Mouse (Mus musculus) lung, postnatal 0 days (tissue): ENCODE results near the gene Slc9a1. TPM values are rescaled to one million over a fixed set of nuclear protein-coding genes. Genes with fewer than 3 reads are reported as not detected.

ENCODE experiments used
- ATAC-seq: fragments of 200-750 bp; cut with Nextera tagmentation; 2 replicates; pipeline ENCODE4 v1.8.0; 2017; ENCODE audit warnings: moderate library complexity
- DNase-seq: peaks from one replicate; pipeline ENCODE4 v3.0.0-alpha.2; 2016; ENCODE audit warnings: low spot score
- H3K27ac ChIP-seq: fragments of 300-500 bp; sonication (generic); 2 replicates; pipeline ENCODE4 v1.5.1; 2014; ENCODE audit warnings: antibody characterized with exemption, mild to moderate bottlenecking, low read length, mixed read lengths
- H3K27me3 ChIP-seq: fragments of 300-500 bp; sonication (generic); replicated peaks from 2 replicates; pipeline ENCODE4 v1.6.1; 2014; ENCODE audit warnings: low read length, mixed read lengths; ENCODE audit not compliant: insufficient read depth
- H3K36me3 ChIP-seq: fragments of 300-500 bp; sonication (generic); 2 replicates; pipeline ENCODE4 v1.6.1; 2014; ENCODE audit warnings: low read length, mixed read lengths; ENCODE audit not compliant: insufficient read depth
- H3K4me1 ChIP-seq: fragments of 300-500 bp; sonication (generic); 2 replicates; pipeline ENCODE4 v1.6.1; 2014; ENCODE audit warnings: antibody characterized with exemption, low read depth, low read length, mixed read lengths; ENCODE audit not compliant: insufficient read depth
- H3K4me2 ChIP-seq: fragments of 300-500 bp; sonication (generic); replicated peaks from 2 replicates; pipeline ENCODE4 v1.6.1; 2014; ENCODE audit warnings: low read depth, mild to moderate bottlenecking, low read length, moderate library complexity, mixed read lengths
- H3K4me3 ChIP-seq: fragments of 300-500 bp; sonication (generic); 2 replicates; pipeline ENCODE4 v1.5.1; 2014; ENCODE audit warnings: low read depth, low read length
- H3K9ac ChIP-seq: fragments of 300-500 bp; sonication (generic); replicated peaks from 2 replicates; pipeline ENCODE4 v1.6.1; 2014; ENCODE audit warnings: low read depth, mild to moderate bottlenecking
- H3K9me3 ChIP-seq: fragments of 300-500 bp; sonication (generic); 2 replicates; pipeline ENCODE4 v1.6.1; 2016; ENCODE audit warnings: low read length, mixed read lengths
- CTCF ChIP-seq: IDR thresholded peaks from 2 replicates; pipeline ENCODE4 v1.5.1; 2016; ENCODE audit warnings: antibody characterized with exemption, mild to moderate bottlenecking
- EP300 ChIP-seq: IDR thresholded peaks from 2 replicates; pipeline ENCODE4 v1.6.1; 2016; ENCODE audit warnings: antibody characterized with exemption, mild to moderate bottlenecking, control low read depth
- WGBS: fragments of 180-500 bp; shearing (Covaris S2); extraction: QIAGEN DNeasy Blood & Tissue Kit; methylation state at CpG from one replicate; pipeline ENCODE4 v1.1.7; 2014; 5-methylcytosine and 5-hydroxymethylcytosine counted together
- polyA plus RNA-seq: library from polyadenylated mRNA; unstranded; fragments of >200 nt; fragmentation: Nextera tagmentation; extraction: Ambion mirVana; gene quantifications from 2 replicates; pipeline ENCODE4 v1.2.1, GENCODE M21; 2015

Gene Slc9a1
- polyA plus RNA-seq, 1 experiment from 2014 or later, result 6.0 TPM

GRCm38 (mm10) chr4:133379861-133380260 lies 10.4 kb downstream of the Slc9a1 start:
- H3K4me1 ChIP-seq, result peaks cover 13% of the 10 kb centered on the region
- H3K4me3 ChIP-seq, result no peak overlapping the region
- no peak overlapping the region for H3K4me2 ChIP-seq
- 46% methylated on average over 3 of the region's 3 CpGs for WGBS
- DNase-seq, result no peak
- no peaks in the 10 kb centered on the region for H3K27me3 ChIP-seq
- H3K9me3 ChIP-seq, result no peaks in the 10 kb centered on the region
- H3K36me3 ChIP-seq, result no peaks in the 10 kb centered on the region
- H3K9ac ChIP-seq, result no peak overlapping the region
- no peak for ATAC-seq
- H3K27ac ChIP-seq, result peak overlapping the region; percentile 38; the same call in 1 of the 2 replicates
- TF ChIP-seq EP300, result no peak
- TF ChIP-seq CTCF, result no peak

- ATAC-seq, result no peak
- no peak overlapping the region for H3K9ac ChIP-seq
- peaks cover 13% of the 10 kb centered on the region for H3K4me1 ChIP-seq
- no peak overlapping the region for H3K4me3 ChIP-seq
- H3K36me3 ChIP-seq, result no peaks in the 10 kb centered on the region
- no peaks in the 10 kb centered on the region for H3K27me3 ChIP-seq
- TF ChIP-seq CTCF (no peak), EP300 (no peak)
- no peak for DNase-seq
- WGBS, result 70% methylated on average over 6 of the region's 6 CpGs
- H3K4me2 ChIP-seq, result no peak overlapping the region
- H3K27ac ChIP-seq, result no peak overlapping the region
- no peaks in the 10 kb centered on the region for H3K9me3 ChIP-seq
Observed at GRCm38 (mm10) chr4:133380532-133380931, 11.0 kb downstream of the Slc9a1 start.

GRCm38 (mm10) chr4:133381141-133381540 lies 11.6 kb downstream of the Slc9a1 start:
- TF ChIP-seq CTCF (no peak), EP300 (no peak)
- Histone ChIP-seq H3K4me1 (peaks cover 13% of the 10 kb centered on the region), H3K4me3 (no peak overlapping the region), H3K9ac (no peak overlapping the region), H3K4me2 (no peak overlapping the region), H3K27me3 (no peaks in the 10 kb centered on the region), H3K9me3 (no peaks in the 10 kb centered on the region), H3K36me3 (no peaks in the 10 kb centered on the region), H3K27ac (no peak overlapping the region)
- 58% methylated on average over 8 of the region's 8 CpGs for WGBS
- ATAC-seq, result no peak
- DNase-seq, result no peak

GRCm38 (mm10) chr4:133386061-133386797 lies 16.7 kb downstream of the Slc9a1 start:
- no peak overlapping the region for H3K4me2 ChIP-seq

GRCm38 (mm10) chr4:133387053-133387452 lies 17.5 kb downstream of the Slc9a1 start:
- TF ChIP-seq CTCF (no peak), EP300 (no peak)
- Histone ChIP-seq H3K9ac (no peak overlapping the region), H3K4me1 (peaks cover 23% of the 10 kb centered on the region; the same call in 1 of the 2 replicates), H3K27me3 (no peaks in the 10 kb centered on the region), H3K9me3 (no peaks in the 10 kb centered on the region), H3K4me2 (no peak overlapping the region), H3K36me3 (no peaks in the 10 kb centered on the region), H3K4me3 (no peak overlapping the region), H3K27ac (no peak overlapping the region)
- DNase-seq (no peak), ATAC-seq (no peak)

More at GRCm38 (mm10) chr4:133386061-133386797, 16.7 kb downstream of the Slc9a1 start:
- H3K4me1 ChIP-seq, result peaks cover 19% of the 10 kb centered on the region; the same call in 1 of the 2 replicates
- WGBS, result 75% methylated on average over 7 of the region's 7 CpGs
- H3K36me3 ChIP-seq, result no peaks in the 10 kb centered on the region
- ATAC-seq (no peak), DNase-seq (no peak)
- no peaks in the 10 kb centered on the region for H3K9me3 ChIP-seq
- no peak overlapping the region for H3K27ac ChIP-seq
- TF ChIP-seq CTCF, result no peak
- no peak for TF ChIP-seq EP300
- no peak overlapping the region for H3K9ac ChIP-seq
- H3K27me3 ChIP-seq, result no peaks in the 10 kb centered on the region
- no peak overlapping the region for H3K4me3 ChIP-seq

GRCm38 (mm10) chr4:133388781-133389552 lies 19.5 kb downstream of the Slc9a1 start:
- Histone ChIP-seq H3K9me3 (no peaks in the 10 kb centered on the region), H3K4me2 (no peak overlapping the region), H3K4me1 (peaks cover 23% of the 10 kb centered on the region; the same call in 1 of the 2 replicates), H3K9ac (no peak overlapping the region), H3K36me3 (no peaks in the 10 kb centered on the region), H3K4me3 (no peak overlapping the region), H3K27ac (peak overlapping the region; percentile 70), H3K27me3 (no peaks in the 10 kb centered on the region)
- DNase-seq, result peak; percentile 77
- TF ChIP-seq CTCF (no peak), EP300 (no peak)
- peak; percentile 75 for ATAC-seq
- WGBS, result 48% methylated on average over 16 of the region's 16 CpGs
